Mouse (Mus musculus): Measurements from ENCODE around the gene Csf2rb. TPM values are rescaled to one million over a fixed set of nuclear protein-coding genes. Genes with fewer than 3 reads are reported as not detected.

Csf2rb gene
- total RNA-seq, 2 experiments from 2014 or later: 34.8 to 47.2 TPM

- ATAC-seq (replicated peaks; ENCODE audit: low FRiP score, poor library complexity, severe bottlenecking): no peak
Measured at GRCm38 (mm10) chr15:78369641-78370040, 44.1 kb downstream of the Csf2rb start.

DNA sequence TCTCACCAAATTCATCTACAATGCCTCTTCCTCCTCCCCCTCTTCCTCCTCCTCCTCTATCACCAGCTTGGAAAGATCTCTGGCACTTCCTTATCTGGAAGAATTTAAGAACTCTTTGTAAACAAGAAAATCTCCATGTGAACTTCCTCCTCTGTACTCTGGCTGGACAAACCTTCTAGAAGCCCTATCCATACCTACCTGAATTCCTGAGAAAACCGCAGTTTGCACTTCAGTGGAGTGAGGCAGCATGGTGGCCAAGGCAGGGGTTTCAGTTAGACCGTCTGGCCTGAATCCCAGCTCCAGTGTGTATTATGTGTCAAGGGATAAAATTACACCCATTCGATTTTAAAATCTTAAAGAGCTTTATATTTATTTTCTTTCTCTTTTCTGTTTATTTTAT lies 47.2 kb downstream of the Csf2rb start:
- ATAC-seq (replicated peaks; ENCODE audit: low FRiP score, poor library complexity, severe bottlenecking): no peak

- no peak for ATAC-seq (replicated peaks; ENCODE audit: low FRiP score, poor library complexity, severe bottlenecking)
Measured at GRCm38 (mm10) chr15:78374204-78374603, 48.7 kb downstream of the Csf2rb start.

DNA sequence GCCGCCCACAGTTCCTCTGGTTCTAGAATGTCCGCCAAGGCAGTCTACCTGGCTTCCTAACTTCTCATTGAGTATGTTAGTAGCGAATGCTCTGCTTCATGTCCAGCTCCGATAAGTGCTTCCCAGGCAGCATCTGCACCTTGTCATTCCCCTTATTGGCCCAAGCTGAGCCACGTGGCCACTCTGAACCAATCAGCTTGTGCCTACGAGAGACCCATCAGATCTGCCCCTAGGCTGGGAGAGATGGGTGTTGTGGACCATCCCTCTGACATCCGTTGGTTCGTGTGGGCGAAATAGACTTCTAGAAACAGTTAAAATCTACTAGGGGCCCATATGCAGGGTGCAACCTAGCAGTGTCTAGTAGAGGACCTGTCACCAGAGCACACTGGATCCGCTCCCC lies 52.3 kb downstream of the Csf2rb start:
- no peak for ATAC-seq (replicated peaks; ENCODE audit: low FRiP score, poor library complexity, severe bottlenecking)

- no peak for ATAC-seq (replicated peaks; ENCODE audit: low FRiP score, poor library complexity, severe bottlenecking)
Measured at GRCm38 (mm10) chr15:78378556-78378955, 53.0 kb downstream of the Csf2rb start.

DNA sequence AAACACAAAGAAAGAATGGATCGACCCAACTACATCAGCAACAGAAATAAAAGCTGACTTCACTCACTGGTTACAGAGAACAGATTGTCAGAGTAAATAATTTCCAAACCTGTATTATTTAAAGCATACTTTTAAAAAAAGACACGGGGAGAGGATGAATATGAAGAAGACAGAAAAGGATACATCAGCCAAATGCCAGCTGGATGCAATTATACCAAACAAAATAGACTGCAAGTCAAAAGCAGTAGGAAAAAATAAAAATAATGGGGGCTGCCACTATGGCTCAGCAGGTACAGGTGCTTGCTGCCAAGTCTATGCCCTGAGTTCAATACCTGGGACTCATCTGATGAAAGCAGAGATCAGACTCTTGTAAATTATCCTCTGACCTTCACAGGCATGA lies 54.7 kb downstream of the Csf2rb start:
- ATAC-seq (replicated peaks; ENCODE audit: low FRiP score, poor library complexity, severe bottlenecking): no peak

DNA sequence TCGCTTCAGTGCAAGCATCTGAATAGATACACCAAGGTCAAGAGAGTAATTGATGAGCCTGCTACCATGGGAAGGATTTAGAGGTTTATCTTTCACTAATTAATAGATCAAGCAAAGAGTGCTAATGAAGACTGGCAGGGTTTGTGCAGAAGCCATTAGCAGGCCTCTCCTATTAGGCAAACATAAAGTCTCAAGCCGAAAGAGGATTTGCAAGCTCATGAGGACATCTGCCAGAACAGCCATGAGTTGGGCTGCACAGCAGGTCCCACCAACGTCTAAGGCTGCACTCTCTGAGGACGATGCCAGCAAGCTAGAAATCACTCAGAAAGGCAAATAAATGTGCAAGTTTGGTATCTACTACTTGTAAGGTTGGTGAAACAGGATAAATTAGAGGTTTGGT lies 55.2 kb downstream of the Csf2rb start:
- ATAC-seq (replicated peaks; ENCODE audit: low FRiP score, poor library complexity, severe bottlenecking): no peak

DNA sequence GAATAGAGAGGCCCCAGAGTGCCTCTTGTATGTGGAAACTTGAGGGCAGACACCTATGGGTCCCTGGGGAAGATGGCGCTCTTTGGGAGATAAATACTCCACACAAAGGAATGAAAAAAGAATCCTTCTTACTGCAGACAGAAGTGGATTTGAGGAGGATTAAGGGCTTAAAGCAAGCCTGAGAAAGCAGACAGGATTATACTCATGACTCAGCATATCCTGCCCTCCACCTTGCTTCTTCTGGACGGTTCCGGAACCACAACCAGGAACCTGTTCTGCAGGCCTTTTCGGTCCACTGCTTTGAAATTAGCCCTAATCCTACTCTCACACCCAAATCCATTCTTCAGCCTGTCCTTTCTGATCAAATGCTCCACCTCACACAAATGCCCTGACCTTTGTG lies 56.6 kb downstream of the Csf2rb start:
- ATAC-seq (replicated peaks; ENCODE audit: low FRiP score, poor library complexity, severe bottlenecking): no peak

GRCm38 (mm10) chr15:78383450-78384219 lies 58.1 kb downstream of the Csf2rb start:
- no peak for ATAC-seq (replicated peaks; ENCODE audit: low FRiP score, poor library complexity, severe bottlenecking)

DNA sequence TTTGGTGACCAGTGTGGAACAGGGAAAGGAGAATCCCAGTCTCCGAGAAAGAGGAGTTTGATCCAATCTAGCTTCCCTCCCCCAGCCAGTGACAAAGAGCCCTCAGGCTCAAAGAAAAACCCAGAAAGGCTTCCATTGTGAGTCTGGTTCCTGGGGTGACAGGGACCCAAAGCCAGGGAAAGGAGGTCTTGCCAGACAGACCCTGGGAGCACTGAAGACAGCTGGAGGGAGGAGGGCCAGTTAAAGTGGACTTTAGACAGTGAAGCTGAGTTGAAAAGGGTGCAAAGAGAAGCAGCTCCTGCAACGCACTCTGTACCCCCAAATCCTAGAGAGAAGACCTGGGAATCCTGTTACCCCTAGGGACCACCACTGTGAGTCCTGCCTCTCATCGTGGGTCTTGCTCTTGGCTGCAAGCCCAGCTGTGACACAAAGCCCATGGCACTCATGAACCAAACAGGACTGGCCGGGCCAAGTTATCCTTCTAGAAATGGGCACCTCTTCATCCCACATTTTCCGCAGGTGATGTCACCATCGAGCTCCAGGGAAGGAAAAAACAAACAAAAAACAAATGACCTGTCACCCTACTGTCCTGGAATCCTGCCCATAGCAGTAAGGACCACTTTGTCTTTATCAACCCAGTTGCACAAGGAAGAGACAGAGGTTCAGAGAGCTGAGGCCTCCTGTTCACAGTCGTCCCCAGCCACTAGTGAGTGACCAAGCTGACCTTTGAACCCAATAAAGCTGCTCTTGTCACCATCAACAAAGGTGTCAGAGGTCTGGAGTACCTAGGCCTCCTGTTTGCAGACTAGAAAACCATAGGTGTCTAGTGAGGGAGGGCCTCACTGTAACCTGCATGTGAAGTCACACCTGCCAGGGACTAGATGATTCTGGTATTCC lies 58.9 kb downstream of the Csf2rb start:
- no peak for ATAC-seq (replicated peaks; ENCODE audit: low FRiP score, poor library complexity, severe bottlenecking)

GRCm38 (mm10) chr15:78385564-78385963 lies 60.0 kb downstream of the Csf2rb start:
- no peak for ATAC-seq (replicated peaks; ENCODE audit: low FRiP score, poor library complexity, severe bottlenecking)

DNA sequence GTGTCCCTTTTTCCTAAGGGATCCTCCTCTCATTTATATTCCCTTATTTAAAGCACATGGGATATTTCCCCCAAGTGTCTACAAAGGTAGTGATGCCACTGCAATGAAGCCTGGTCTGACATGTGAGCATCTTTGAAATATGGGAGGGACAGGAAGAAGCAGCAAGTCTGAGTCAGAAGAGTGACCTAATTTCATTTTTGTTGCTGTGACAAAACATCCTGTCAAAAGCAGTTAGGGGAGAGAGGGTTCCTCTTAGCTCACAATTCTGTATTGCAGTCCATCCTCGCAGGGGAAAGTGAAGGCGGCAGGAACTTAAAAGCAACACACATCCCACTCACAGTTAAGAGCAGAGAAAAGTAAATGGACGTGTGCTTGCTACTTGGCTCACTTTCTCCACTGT lies 65.3 kb downstream of the Csf2rb start:
- no peak for ATAC-seq (replicated peaks; ENCODE audit: low FRiP score, poor library complexity, severe bottlenecking)

- ATAC-seq (replicated peaks; ENCODE audit: low FRiP score, poor library complexity, severe bottlenecking): no peak
Measured at GRCm38 (mm10) chr15:78395478-78395962, 70.0 kb downstream of the Csf2rb start, which contains the start of gene Tex33. Tex33 (minus strand) TSS chr15:78395912.

GRCm38 (mm10) chr15:78401345-78401744 lies 75.8 kb downstream of the Csf2rb start:
- ATAC-seq (replicated peaks; ENCODE audit: low FRiP score, poor library complexity, severe bottlenecking): no peak

GRCm38 (mm10) chr15:78401921-78402320 lies 76.4 kb downstream of the Csf2rb start:
- ATAC-seq (replicated peaks; ENCODE audit: low FRiP score, poor library complexity, severe bottlenecking): no peak

DNA sequence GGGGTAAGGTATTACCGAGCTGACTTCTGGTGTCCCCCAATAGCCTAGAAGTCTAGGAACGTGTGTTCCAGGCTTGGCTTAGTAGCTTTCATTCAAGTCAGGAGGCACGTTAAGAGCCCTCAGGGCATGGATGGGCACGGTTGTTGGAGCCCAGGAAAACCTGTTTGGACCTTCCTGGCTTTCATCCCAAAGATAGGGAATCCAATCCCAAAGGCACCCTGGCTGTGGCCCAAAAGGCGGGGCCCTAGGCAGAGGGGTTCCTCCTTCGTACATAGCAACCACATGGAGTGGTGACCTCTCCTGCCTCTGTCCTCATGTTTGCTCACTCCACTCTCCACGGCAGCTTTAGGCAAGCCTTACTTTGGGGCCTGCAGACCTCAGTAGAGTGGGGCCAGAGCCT lies 76.9 kb downstream of the Csf2rb start:
- ATAC-seq (replicated peaks; ENCODE audit: low FRiP score, poor library complexity, severe bottlenecking): no peak

DNA sequence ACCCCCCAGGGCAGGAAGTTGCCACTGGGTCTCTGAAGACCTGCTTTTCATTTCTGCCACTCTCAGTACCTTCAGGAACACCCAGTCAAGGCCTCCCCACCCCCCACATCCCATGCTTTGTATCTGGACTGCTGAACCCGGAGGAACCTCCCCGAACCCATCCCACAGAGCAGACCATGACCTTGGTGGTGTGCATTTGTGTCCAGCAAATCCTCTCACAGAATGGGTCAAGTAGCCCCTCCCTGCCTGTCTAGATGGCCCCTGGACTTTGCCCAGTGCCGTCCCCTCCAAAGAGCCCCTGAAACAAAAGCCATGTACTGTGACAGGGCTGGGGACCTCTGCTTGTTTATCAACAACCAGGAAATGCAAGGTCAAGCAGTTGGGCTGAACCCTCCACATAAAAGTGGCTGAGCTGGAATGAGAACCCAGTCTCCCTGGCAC lies 77.8 kb downstream of the Csf2rb start:
- no peak for ATAC-seq (replicated peaks; ENCODE audit: low FRiP score, poor library complexity, severe bottlenecking)
